Mouse (Mus musculus): ENCODE results near the gene Rps8.
"Not testable (repeated sequence)": the region's sequence is repeated elsewhere in the genome, so short reads cannot be mapped to it uniquely, and the experiment has no call there.

Gene Rps8

GRCm38 (mm10) chr4:117155792-117156355 lies at the start of gene Rps8:
Gene Rps8 (minus strand): TSS chr4:117156243.
- in situ Hi-C loops (cut with MboI; ENCODE audit: low sequenced_read_pairs) = no loop called here

- in situ Hi-C loops (cut with MboI; ENCODE audit: low sequenced_read_pairs) = no loop called here
Observed at GRCm38 (mm10) chr4:117202992-117203354, 46.9 kb upstream of the Rps8 start.

GRCm38 (mm10) chr4:117202046-117202991 lies 46.3 kb upstream of the Rps8 start:
- in situ Hi-C loops (cut with MboI; ENCODE audit: low sequenced_read_pairs) = no loop called here

DNA sequence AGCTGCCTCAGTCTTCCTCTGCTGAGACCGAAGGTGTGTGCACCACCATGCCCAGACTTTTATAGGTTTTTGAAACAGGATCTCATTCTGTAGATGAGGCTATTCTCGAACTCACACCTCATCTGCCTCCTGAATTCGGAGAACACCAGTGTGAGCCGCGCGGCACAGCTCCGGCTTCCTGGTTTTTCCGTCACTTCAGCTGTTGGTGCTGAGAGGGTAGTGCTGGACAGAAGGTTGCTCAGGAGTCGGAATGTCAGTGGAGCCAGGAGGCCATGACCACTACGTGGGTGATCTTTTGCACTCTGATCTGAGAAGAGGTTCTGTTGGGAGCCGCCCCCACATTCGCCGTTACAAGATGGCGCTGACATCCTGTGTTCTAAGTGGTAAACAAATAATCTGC lies 35.8 kb upstream of the Rps8 start:
- in situ Hi-C loops (cut with MboI; ENCODE audit: low sequenced_read_pairs) = no loop called here

- in situ Hi-C loops (cut with MboI; ENCODE audit: low sequenced_read_pairs) = no loop called here
Observed at GRCm38 (mm10) chr4:117190660-117191059, 34.6 kb upstream of the Rps8 start.

DNA sequence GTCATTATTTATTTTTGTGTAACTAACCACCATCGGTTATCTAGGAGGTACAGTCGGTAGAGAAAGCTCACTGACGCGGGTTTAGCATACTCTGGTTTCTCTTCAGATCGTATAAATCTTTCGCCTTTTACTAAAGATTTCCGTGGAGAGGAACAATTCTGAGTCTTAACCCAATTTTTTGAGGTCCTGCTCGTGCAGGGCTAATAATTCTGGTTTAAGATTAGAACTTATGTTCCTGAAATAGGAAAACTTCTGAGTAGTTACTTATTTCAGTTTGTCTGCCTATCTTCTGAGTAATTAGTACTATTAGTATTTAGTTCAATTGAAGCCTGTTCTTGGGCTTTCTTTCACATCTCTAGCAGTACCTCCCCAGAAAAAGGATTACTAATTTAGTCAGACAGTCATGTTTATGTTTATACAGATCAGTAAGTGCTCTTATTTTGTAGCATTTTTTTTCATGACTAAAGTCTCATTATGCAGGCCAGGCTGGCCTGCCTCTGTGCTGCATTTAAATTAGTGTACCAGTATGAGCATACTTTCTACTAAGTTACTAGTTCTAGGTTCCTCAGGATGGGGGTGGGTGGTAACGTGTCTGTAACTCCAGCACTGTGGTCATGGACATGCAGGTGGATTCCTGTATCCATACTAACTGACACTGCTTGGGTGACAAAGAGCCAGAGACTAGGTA lies 34.0 kb upstream of the Rps8 start:
- in situ Hi-C loops (cut with MboI; ENCODE audit: low sequenced_read_pairs) = no loop called here

DNA sequence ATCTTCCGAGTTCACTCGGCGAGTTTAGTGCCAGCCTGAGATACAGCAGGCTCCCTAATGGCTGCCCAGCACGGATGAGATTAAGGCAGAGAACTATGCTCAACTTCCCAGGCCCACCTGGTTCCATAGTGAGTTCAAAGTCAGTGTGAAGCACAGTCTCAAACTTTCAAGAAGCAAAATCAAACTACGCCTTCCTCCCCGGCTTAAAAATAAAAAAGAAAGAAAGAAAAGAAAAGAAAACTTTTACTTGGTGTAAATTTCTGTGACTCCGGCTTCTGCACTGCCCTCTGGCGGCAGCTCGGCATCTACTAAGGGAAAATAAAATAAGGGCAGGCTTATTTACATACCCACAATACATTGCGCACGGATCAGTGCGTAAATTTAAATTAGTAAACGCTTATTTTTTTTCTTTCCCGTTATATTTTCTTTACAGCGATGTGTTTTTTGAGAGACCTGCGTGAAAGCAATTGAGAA lies 33.4 kb upstream of the Rps8 start:
- in situ Hi-C loops (cut with MboI; ENCODE audit: low sequenced_read_pairs) = no loop called here

GRCm38 (mm10) chr4:117188969-117189368 lies 32.9 kb upstream of the Rps8 start:
- in situ Hi-C loops (cut with MboI; ENCODE audit: low sequenced_read_pairs) = no loop called here

GRCm38 (mm10) chr4:117182759-117183096 lies 26.7 kb upstream of the Rps8 start:
- in situ Hi-C loops (cut with MboI; ENCODE audit: low sequenced_read_pairs) = not testable (repeated sequence)

GRCm38 (mm10) chr4:117181863-117182758 lies 26.1 kb upstream of the Rps8 start, which contains the start of gene Kif2c:
Gene Kif2c (minus strand): TSS chr4:117182639.
- in situ Hi-C loops (cut with MboI; ENCODE audit: low sequenced_read_pairs) = no loop called here

- in situ Hi-C loops (cut with MboI; ENCODE audit: low sequenced_read_pairs) = no loop called here
Observed at GRCm38 (mm10) chr4:117169936-117170335, 13.9 kb upstream of the Rps8 start.

GRCm38 (mm10) chr4:117161183-117161582 lies 5.1 kb upstream of the Rps8 start:
- in situ Hi-C loops (cut with MboI; ENCODE audit: low sequenced_read_pairs) = no loop called here

DNA sequence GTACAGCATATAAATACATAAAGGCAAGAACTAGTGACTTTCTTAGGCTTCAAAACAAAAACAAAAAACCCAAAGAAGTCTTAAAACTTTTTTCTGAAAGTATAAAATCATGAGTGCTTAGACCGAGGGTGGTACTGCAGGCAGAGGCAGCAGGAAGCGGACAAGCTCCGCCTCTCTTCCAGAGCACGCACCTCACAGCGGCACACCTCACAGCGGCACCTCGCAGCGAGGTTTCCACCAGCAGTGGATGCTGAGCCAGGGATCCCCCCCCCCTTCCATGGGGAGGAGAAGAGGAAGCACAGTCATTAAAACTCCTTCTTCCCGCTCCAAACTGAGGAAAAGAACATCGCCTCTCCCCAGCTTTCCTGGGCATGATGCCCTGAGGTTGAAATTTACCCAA lies 3.6 kb upstream of the Rps8 start:
- in situ Hi-C loops (cut with MboI; ENCODE audit: low sequenced_read_pairs) = no loop called here

DNA sequence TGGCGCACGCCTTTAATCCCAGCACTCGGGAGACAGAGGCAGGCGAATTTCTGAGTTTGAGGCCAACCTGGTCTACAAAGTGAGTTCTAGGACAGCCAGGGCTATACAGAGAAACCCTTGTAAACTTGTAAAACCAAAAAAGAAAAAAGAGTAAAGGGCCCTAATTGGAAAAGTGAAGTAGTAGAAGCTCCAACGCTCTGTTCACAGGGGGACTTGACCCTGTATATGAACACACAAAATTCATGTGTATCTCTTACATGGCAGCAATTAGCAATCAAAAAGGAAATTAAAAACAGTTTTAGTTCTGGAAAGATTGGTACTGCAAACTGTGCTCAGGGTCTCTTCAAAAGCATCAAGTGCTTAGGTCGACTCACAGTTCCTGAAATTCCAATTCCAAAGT lies 329 bp upstream of the Rps8 start:
- in situ Hi-C loops (cut with MboI; ENCODE audit: low sequenced_read_pairs) = no loop called here

GRCm38 (mm10) chr4:117155020-117155791 lies 837 bp downstream of the Rps8 start:
- in situ Hi-C loops (cut with MboI; ENCODE audit: low sequenced_read_pairs) = no loop called here

- in situ Hi-C loops (cut with MboI; ENCODE audit: low sequenced_read_pairs) = no loop called here
Observed at GRCm38 (mm10) chr4:117152714-117153113, 3.3 kb downstream of the Rps8 start.

GRCm38 (mm10) chr4:117151416-117151815 lies 4.6 kb downstream of the Rps8 start:
- in situ Hi-C loops (cut with MboI; ENCODE audit: low sequenced_read_pairs) = no loop called here

DNA sequence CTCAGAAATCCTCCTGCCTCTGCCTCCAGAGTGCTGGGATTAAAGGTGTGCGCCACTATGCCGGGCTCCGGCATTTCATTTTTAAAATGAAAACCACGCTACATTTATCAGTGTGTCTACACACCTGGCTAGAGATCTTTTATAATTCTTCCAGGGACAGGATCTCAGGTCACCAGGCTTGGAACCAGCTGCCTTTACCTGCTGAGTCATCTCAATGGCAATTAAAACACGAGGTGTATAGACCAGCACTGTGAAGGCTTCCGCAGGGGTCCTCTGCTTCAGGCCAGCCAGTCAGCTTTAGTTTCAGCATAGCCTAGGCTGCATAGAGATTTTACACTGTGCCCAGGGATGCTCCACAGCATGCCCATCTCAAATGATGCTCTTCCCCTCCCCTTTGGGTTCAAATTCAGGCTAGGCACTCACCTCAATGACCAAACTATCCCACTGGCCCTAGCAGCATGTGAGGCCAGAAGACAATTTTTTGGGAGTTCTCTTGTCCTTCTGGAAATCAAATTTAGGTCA lies 5.8 kb downstream of the Rps8 start:
- in situ Hi-C loops (cut with MboI; ENCODE audit: low sequenced_read_pairs) = no loop called here

Measured in CH12F3 (cell line).